Mouse (Mus musculus) CH12.LX (cell line): ENCODE data around the gene Khnyn.

Experiments used
- CTCF ChIP-seq, 2 experiments: IDR thresholded peaks in 1 of 2; conservative IDR thresholded peaks in 1 of 2; 2 replicates each; pipeline ENCODE4 v1.5.1; 2011 to 2012; ENCODE audit warnings: low read depth in 2 of 2, low read length in 2 of 2, improper control_type of control experiment in 1 of 2, inconsistent platforms in 1 of 2, mild to moderate bottlenecking in 1 of 2, moderate library complexity in 1 of 2
- GABPA ChIP-seq: IDR thresholded peaks from 2 replicates; pipeline ENCODE4 v1.6.1; 2012; ENCODE audit warnings: low read depth, low read length, improper control_type of control experiment, inconsistent platforms; ENCODE audit not compliant: insufficient replicate concordance
- MXI1 ChIP-seq: IDR thresholded peaks from 2 replicates; pipeline ENCODE4 v1.6.1; 2011; ENCODE audit warnings: mild to moderate bottlenecking, low read depth, low read length, improper control_type of control experiment
- MYC ChIP-seq: IDR thresholded peaks from 2 replicates; pipeline ENCODE4 v1.6.1; 2011; ENCODE audit warnings: low read depth, mild to moderate bottlenecking, improper control_type of control experiment, low read length
- POLR2A ChIP-seq: IDR thresholded peaks from 2 replicates; pipeline ENCODE4 v1.6.1; 2011; ENCODE audit warnings: low read depth, mild to moderate bottlenecking, improper control_type of control experiment, low read length
- TCF12 ChIP-seq: IDR thresholded peaks from 2 replicates; pipeline ENCODE4 v1.6.1; 2014; ENCODE audit warnings: low read depth, mild to moderate bottlenecking, inconsistent platforms, low read length, improper control_type of control experiment
- UBTF ChIP-seq: IDR thresholded peaks from 2 replicates; pipeline ENCODE4 v1.6.1; 2012; ENCODE audit warnings: low read depth, mild to moderate bottlenecking, inconsistent platforms, low read length, improper control_type of control experiment, moderate library complexity
- ZMIZ1 ChIP-seq: IDR thresholded peaks from 2 replicates; pipeline ENCODE4 v1.6.1; 2012; ENCODE audit warnings: low read depth, mild to moderate bottlenecking, inconsistent platforms, low read length, improper control_type of control experiment

DNA sequence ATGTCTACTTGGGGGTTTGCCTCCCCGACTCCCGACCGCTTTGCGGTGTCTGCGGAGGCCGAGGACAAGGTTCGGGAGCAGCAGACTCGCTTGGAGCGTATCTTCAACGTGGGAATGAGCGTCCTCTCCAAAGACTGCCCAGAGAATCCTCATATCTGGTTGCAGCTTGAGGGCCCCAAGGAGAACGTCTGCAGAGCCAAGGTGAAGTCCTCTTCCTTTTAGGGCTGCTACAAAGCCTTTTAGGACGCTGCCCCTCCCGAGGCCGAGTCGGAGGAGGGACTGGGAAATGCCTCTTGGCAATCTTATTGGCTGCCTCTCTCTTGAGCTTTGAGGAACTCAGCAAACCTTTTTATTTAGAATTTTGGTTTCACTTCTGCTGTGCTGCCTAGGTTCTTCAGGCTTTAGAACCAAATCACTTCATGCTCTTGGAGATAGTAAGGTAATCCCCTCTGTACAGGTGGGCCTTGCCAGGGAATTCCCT lies 1.1 kb downstream of the Khnyn start:
- TF ChIP-seq CTCF (conservative IDR thresholded peaks at IDR 0.05 in 1 of 2, IDR thresholded peaks at IDR 0.05 in 1 of 2; ENCODE audit: low read depth in 2 of 2, low read length in 2 of 2), result no peak
- TF ChIP-seq POLR2A, result peak; percentile 75
- TF ChIP-seq ZMIZ1, result peak; percentile 74
- TF ChIP-seq MYC, result no peak
- TF ChIP-seq UBTF, result no peak
- no peak for TF ChIP-seq MXI1
- peak; percentile 58; the same call in 1 of the 2 replicates for TF ChIP-seq TCF12
- no peak for TF ChIP-seq GABPA
